Mouse (Mus musculus) hindbrain, embryonic 16.5 days (tissue): Measurements from ENCODE around the gene Gna11. TPM values are rescaled to one million over a fixed set of nuclear protein-coding genes. Genes with fewer than 3 reads are reported as not detected.

Source experiments
- ATAC-seq: fragments of 200-750 bp; cut with Nextera tagmentation; 2 replicates; pipeline ENCODE4 v1.8.0; 2017; ENCODE audit warnings: moderate TSS enrichment, moderate library complexity
- H3K27ac ChIP-seq: fragments of 300-500 bp; sonication (generic); 2 replicates; pipeline ENCODE4 v1.5.1; 2014; ENCODE audit warnings: low read depth, mild to moderate bottlenecking, control low read depth, low read length, moderate library complexity
- H3K27me3 ChIP-seq: fragments of 300-500 bp; sonication (generic); replicated peaks from 2 replicates; pipeline ENCODE4 v1.6.1; 2014; ENCODE audit warnings: low read length; ENCODE audit not compliant: control insufficient read depth, insufficient read depth
- H3K36me3 ChIP-seq: fragments of 300-500 bp; sonication (generic); 2 replicates; pipeline ENCODE4 v1.6.1; 2014; ENCODE audit warnings: mild to moderate bottlenecking, low read length, moderate library complexity, mixed read lengths; ENCODE audit not compliant: control insufficient read depth, insufficient read depth
- H3K4me1 ChIP-seq: fragments of 300-500 bp; sonication (generic); 2 replicates; pipeline ENCODE4 v1.6.1; 2014; ENCODE audit warnings: low read depth, low read length; ENCODE audit not compliant: control insufficient read depth, insufficient read depth
- H3K4me2 ChIP-seq: fragments of 300-500 bp; sonication (generic); 2 replicates; pipeline ENCODE4 v1.6.1; 2014; ENCODE audit warnings: mild to moderate bottlenecking, low read length, control low read depth, moderate library complexity
- H3K4me3 ChIP-seq: fragments of 300-500 bp; sonication (generic); 2 replicates; pipeline ENCODE4 v1.5.1; 2014; ENCODE audit warnings: mild to moderate bottlenecking, low read length, control low read depth, moderate library complexity
- H3K9ac ChIP-seq: fragments of 300-500 bp; sonication (generic); 2 replicates; pipeline ENCODE4 v1.6.1; 2014; ENCODE audit warnings: low read depth, mild to moderate bottlenecking, control low read depth, low read length, moderate library complexity
- H3K9me3 ChIP-seq: fragments of 300-500 bp; sonication (generic); 2 replicates; pipeline ENCODE4 v1.6.1; 2014; ENCODE audit warnings: mild to moderate bottlenecking, low read length, moderate library complexity; ENCODE audit not compliant: control insufficient read depth
- WGBS: fragments of 180-500 bp; shearing (Covaris S2); extraction: QIAGEN DNeasy Blood & Tissue Kit; methylation state at CpG from one replicate; pipeline ENCODE4 v1.1.7; 2014; 5-methylcytosine and 5-hydroxymethylcytosine counted together
- polyA plus RNA-seq: library from polyadenylated mRNA; unstranded; fragments of >200 nt; fragmentation: Nextera tagmentation; extraction: Ambion mirVana; gene quantifications from 2 replicates; pipeline ENCODE4 v1.2.1, GENCODE M21; 2015

Gene Gna11
- polyA plus RNA-seq, 1 experiment from 2014 or later = 96.0 TPM

DNA sequence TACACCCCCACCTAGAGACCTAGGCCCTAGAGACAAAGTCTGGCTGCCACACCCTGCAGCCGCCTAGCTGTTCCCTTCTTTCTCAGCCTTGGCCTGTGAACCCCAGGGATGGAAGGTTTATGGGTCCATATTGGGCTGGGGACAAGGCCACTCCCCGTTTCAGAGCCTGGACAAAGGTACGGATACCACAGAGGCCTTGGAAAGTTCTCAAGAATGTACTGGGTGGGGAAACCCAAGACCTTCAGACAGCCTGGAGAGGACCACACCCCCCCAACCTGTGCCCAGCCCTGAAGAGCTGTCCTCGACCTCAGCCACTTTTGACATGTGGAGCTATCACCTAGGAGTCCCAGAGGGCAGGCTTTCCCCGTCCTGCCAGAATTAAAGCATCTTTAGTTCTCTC is 4.0 kb upstream of the Gna11 start:
- Histone ChIP-seq H3K4me3 (no peak overlapping the region), H3K27me3 (no peaks in the 10 kb centered on the region), H3K9ac (peak overlapping the region; percentile 28; the same call in 1 of the 2 replicates), H3K9me3 (peaks cover 2% of the 10 kb centered on the region; the same call in 1 of the 2 replicates), H3K4me1 (peaks cover 3% of the 10 kb centered on the region), H3K4me2 (no peak overlapping the region), H3K36me3 (no peaks in the 10 kb centered on the region), H3K27ac (no peak overlapping the region)
- 71% methylated on average over 5 of the region's 5 CpGs for WGBS
- no peak for ATAC-seq

DNA sequence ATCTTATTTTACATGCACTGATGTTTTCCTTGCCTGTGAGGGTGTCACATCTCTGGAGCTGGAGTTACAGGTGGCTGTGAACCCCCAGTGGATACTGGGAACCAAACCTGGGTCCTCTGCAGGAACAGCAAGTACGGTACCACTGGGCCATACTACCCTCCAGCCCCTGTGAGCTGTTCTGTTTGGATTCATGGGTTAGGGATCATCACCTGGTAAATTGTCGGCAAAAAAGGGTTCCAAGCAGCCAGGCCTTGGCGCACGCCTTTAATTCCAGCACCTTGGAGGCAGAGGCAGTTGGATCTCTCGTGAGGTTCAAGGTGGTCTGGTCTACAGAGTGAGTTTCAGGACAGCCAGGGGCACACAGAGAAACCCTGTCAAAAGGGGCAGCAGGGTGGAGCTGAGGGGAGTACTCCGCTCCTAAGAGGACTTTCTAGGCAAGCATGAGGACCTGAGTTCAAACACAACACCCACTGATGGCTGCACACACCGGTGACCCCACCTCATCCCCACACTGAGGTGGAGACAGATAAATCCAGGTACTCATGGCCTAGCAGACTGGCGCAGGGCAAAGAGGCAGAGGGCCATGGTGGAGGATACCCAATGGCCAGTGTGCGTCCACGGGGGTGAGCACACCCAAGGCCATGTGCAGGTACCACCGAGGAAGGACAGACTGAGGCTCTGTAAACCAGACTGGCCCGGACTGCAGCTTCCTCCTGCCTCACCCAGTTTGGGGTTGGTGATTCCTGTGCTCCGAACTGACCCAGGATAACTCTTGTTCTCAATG is 2.0 kb upstream of the Gna11 start:
- no peak overlapping the region for H3K9ac ChIP-seq
- H3K9me3 ChIP-seq = no peaks in the 10 kb centered on the region
- no peaks in the 10 kb centered on the region for H3K27me3 ChIP-seq
- no peak overlapping the region for H3K27ac ChIP-seq
- peaks cover 22% of the 10 kb centered on the region for H3K4me1 ChIP-seq
- WGBS = 94% methylated on average over 13 of the region's 13 CpGs
- no peak overlapping the region for H3K4me2 ChIP-seq
- no peak overlapping the region for H3K4me3 ChIP-seq
- H3K36me3 ChIP-seq = no peaks in the 10 kb centered on the region
- ATAC-seq = no peak

- H3K9ac ChIP-seq = no peak overlapping the region
These were observed 1.3 kb upstream of the Gna11 start for GRCm38 (mm10) chr10:81546332-81546731.

GRCm38 (mm10) chr10:81544296-81545160 is 462 bp downstream of the Gna11 start:
- no peaks in the 10 kb centered on the region for H3K27me3 ChIP-seq
- peaks cover 29% of the 10 kb centered on the region for H3K4me1 ChIP-seq
- under 1% methylated on average over 85 of the region's 93 CpGs for WGBS
- H3K27ac ChIP-seq = peak overlapping the region; percentile 88
- no peaks in the 10 kb centered on the region for H3K9me3 ChIP-seq
- peak overlapping the region; percentile 66 for H3K4me2 ChIP-seq
- no peaks in the 10 kb centered on the region for H3K36me3 ChIP-seq
- H3K4me3 ChIP-seq = peak overlapping the region; percentile 72
- peak; percentile 35 for ATAC-seq
- H3K9ac ChIP-seq = peak overlapping the region; percentile 96

More at GRCm38 (mm10) chr10:81546332-81546731, 1.3 kb upstream of the Gna11 start:
- H3K27me3 ChIP-seq = no peaks in the 10 kb centered on the region
- H3K4me2 ChIP-seq = no peak overlapping the region
- no peak overlapping the region for H3K4me3 ChIP-seq
- H3K36me3 ChIP-seq = no peaks in the 10 kb centered on the region
- 82% methylated on average over 5 of the region's 5 CpGs for WGBS
- peaks cover 26% of the 10 kb centered on the region for H3K4me1 ChIP-seq
- no peak for ATAC-seq
- H3K27ac ChIP-seq = no peak overlapping the region
- no peaks in the 10 kb centered on the region for H3K9me3 ChIP-seq

GRCm38 (mm10) chr10:81543633-81544032 is 1.4 kb downstream of the Gna11 start:
- no peaks in the 10 kb centered on the region for H3K9me3 ChIP-seq
- H3K27ac ChIP-seq = no peak overlapping the region

GRCm38 (mm10) chr10:81542727-81543460 is 2.1 kb downstream of the Gna11 start:
- 82% methylated on average over 7 of the region's 7 CpGs for WGBS
- ATAC-seq = no peak

More at GRCm38 (mm10) chr10:81543633-81544032, 1.4 kb downstream of the Gna11 start:
- H3K4me1 ChIP-seq = peaks cover 29% of the 10 kb centered on the region
- peak overlapping the region; percentile 66 for H3K4me2 ChIP-seq
- no peak for ATAC-seq
- peak overlapping the region; percentile 96 for H3K9ac ChIP-seq
- no peaks in the 10 kb centered on the region for H3K27me3 ChIP-seq
- WGBS = 70% methylated on average over 1 of the region's 1 CpGs
- peak overlapping the region; percentile 72 for H3K4me3 ChIP-seq
- no peaks in the 10 kb centered on the region for H3K36me3 ChIP-seq

DNA sequence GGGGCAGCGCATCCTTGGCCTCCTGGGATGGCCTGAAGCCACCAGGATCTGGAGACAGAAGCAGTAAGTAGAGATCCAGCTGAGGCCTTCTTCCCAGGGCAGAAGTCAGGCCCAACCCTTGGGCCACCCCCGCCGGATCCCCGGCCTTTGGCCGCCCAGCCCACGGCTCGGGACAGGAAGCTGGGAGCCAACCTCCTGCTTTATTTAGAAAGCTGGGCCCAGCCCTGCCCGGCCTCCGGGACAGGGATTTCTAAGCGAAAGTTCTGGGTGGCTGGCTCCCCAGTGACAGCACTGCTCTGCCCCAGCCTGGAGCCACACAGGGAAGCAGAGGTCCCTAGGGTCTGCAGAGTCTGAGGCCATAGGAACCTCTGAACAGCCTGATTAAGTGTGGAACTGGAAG is 3.2 kb downstream of the Gna11 start:
- no peak for ATAC-seq
- no peak overlapping the region for H3K27ac ChIP-seq
- no peak overlapping the region for H3K4me3 ChIP-seq
- no peaks in the 10 kb centered on the region for H3K36me3 ChIP-seq
- no peak overlapping the region for H3K4me2 ChIP-seq
- 0 out of 2 replicates have a peak overlapping the region, but pooled peaks have one; percentile 19 for H3K9ac ChIP-seq
- WGBS = 86% methylated on average over 10 of the region's 10 CpGs
- H3K27me3 ChIP-seq = no peaks in the 10 kb centered on the region
- no peaks in the 10 kb centered on the region for H3K9me3 ChIP-seq
- peaks cover 29% of the 10 kb centered on the region for H3K4me1 ChIP-seq

More at GRCm38 (mm10) chr10:81542727-81543460, 2.1 kb downstream of the Gna11 start:
- peak overlapping the region; percentile 66 for H3K4me2 ChIP-seq
- peaks cover 29% of the 10 kb centered on the region for H3K4me1 ChIP-seq
- H3K27ac ChIP-seq = no peak overlapping the region
- peak overlapping the region; percentile 72; the same call in 1 of the 2 replicates for H3K4me3 ChIP-seq
- no peaks in the 10 kb centered on the region for H3K9me3 ChIP-seq
- H3K27me3 ChIP-seq = no peaks in the 10 kb centered on the region
- peak overlapping the region; percentile 96 for H3K9ac ChIP-seq
- no peaks in the 10 kb centered on the region for H3K36me3 ChIP-seq

DNA sequence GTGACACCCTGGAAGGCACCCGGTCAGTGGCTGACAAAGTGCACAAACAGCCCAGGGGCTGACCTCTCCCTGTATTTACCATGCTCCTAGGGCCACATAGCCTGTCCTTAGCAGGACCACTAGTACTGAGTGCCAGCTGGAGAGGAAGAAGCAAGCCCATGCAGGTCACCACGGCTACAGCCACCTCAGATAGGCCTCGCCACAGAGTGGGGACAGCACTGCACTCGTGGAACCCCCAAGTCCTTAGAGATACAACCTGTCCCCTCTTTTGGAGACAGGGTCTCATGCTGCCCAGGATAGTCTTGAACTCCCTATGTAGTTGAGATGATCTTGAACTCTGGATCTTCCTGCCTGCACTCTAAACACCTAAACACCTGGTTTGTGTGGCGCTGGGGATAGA is 3.6 kb downstream of the Gna11 start:
- H3K27me3 ChIP-seq = no peaks in the 10 kb centered on the region
- no peak overlapping the region for H3K4me3 ChIP-seq
- H3K36me3 ChIP-seq = no peaks in the 10 kb centered on the region
- no peak overlapping the region for H3K27ac ChIP-seq
- ATAC-seq = no peak
- peaks cover 29% of the 10 kb centered on the region for H3K4me1 ChIP-seq
- no peak overlapping the region for H3K9ac ChIP-seq
- H3K4me2 ChIP-seq = no peak overlapping the region
- H3K9me3 ChIP-seq = no peaks in the 10 kb centered on the region
- 82% methylated on average over 5 of the region's 5 CpGs for WGBS
